ENCODE assay signal across 8 mouse cellular contexts in the genomic region with DNA sequence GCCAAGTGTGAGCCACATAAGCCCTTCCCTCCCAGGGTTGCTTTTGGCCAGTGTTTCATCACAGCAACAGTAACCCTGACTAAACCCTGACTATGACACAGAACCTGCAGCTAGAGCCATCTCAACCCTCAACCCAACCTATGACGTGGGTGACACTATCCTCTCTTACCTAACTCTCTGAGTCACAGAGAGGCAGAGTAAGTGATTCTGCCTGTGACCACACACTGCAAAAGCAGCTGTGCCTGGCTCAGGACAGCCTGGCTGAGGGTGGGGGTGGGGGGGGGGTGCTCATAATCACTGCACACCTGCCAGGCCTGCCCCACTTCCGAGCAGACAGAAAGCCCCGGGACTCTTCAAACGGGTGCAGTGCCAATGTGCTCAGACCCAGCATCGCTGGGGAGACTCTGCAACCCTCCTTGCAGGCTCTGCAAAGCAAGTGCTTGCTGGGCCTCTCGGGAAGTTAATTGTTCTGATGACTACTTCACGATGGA. TPM values are rescaled to one million over a fixed set of nuclear protein-coding genes. Genes with fewer than 3 reads are reported as not detected.
DNase-seq lines count a peak whose midpoint lies in the region; ATAC-seq lines count a peak whose summit lies in the region.

No protein-coding gene starts in this region.

- no peaks in the 10 kb centered on the region for H3K36me3 ChIP-seq in liver, embryonic 13.5 days
- no peaks in the 10 kb centered on the region for H3K36me3 ChIP-seq in liver, embryonic 11.5 days (ENCODE audit: control insufficient read depth, insufficient read depth, low read length)
- H3K36me3 ChIP-seq in hindbrain, embryonic 14.5 days (replicated peaks; ENCODE audit: control insufficient read depth, insufficient read depth): no peaks in the 10 kb centered on the region
- H3K36me3 ChIP-seq in stomach, embryonic 15.5 days: no peaks in the 10 kb centered on the region

- 54% methylated on average over 7 of the region's 7 CpGs for WGBS in liver, embryonic 13.5 days (ENCODE audit: insufficient replicate concordance)
- 57% methylated on average over 7 of the region's 7 CpGs for WGBS in liver, embryonic 11.5 days
- 38% methylated on average over 7 of the region's 7 CpGs for WGBS in hindbrain, embryonic 14.5 days
- WGBS in stomach, embryonic 15.5 days: 38% methylated on average over 7 of the region's 7 CpGs

- no peak overlapping the region for H3K27ac ChIP-seq in liver, embryonic 13.5 days
- H3K27ac ChIP-seq in liver, embryonic 11.5 days (ENCODE audit: low read depth, low read length): no peak overlapping the region
- H3K27ac ChIP-seq in hindbrain, embryonic 14.5 days: no peak overlapping the region
- no peak overlapping the region for H3K27ac ChIP-seq in stomach, embryonic 15.5 days

- no peak overlapping the region for H3K9ac ChIP-seq in liver, embryonic 13.5 days
- no peak overlapping the region for H3K9ac ChIP-seq in liver, embryonic 11.5 days (ENCODE audit: low read depth, low read length)
- H3K9ac ChIP-seq in hindbrain, embryonic 14.5 days: no peak overlapping the region
- H3K9ac ChIP-seq in stomach, embryonic 15.5 days: no peak overlapping the region

- H3K27me3 ChIP-seq in liver, embryonic 13.5 days: no peaks in the 10 kb centered on the region
- H3K27me3 ChIP-seq in liver, embryonic 11.5 days (replicated peaks; ENCODE audit: control insufficient read depth, insufficient read depth, low read length): no peaks in the 10 kb centered on the region
- no peaks in the 10 kb centered on the region for H3K27me3 ChIP-seq in hindbrain, embryonic 14.5 days (ENCODE audit: control insufficient read depth, insufficient read depth, low read length)
- no peaks in the 10 kb centered on the region for H3K27me3 ChIP-seq in stomach, embryonic 15.5 days (replicated peaks)

- ATAC-seq in liver, embryonic 13.5 days (ENCODE audit: low read depth): 0 out of 2 replicates have a peak, but pooled peaks have one; percentile 15
- ATAC-seq in liver, embryonic 11.5 days (replicated peaks; ENCODE audit: low FRiP score): no peak
- 0 out of 2 replicates have a peak, but pooled peaks have one; percentile 9 for ATAC-seq in hindbrain, embryonic 14.5 days (ENCODE audit: low FRiP score)
- ATAC-seq in stomach, embryonic 15.5 days (ENCODE audit: insufficient read depth, low FRiP score, low read depth): peak; percentile 40; the same call in 1 of the 2 replicates

- H3K4me2 ChIP-seq in liver, embryonic 13.5 days: no peak overlapping the region
- H3K4me2 ChIP-seq in liver, embryonic 11.5 days: no peak overlapping the region
- H3K4me2 ChIP-seq in hindbrain, embryonic 14.5 days (replicated peaks): no peak overlapping the region
- H3K4me2 ChIP-seq in stomach, embryonic 15.5 days: no peak overlapping the region

- H3K4me1 ChIP-seq in liver, embryonic 13.5 days (replicated peaks): peaks cover 84% of the 10 kb centered on the region
- peaks cover 46% of the 10 kb centered on the region for H3K4me1 ChIP-seq in liver, embryonic 11.5 days (replicated peaks; ENCODE audit: control insufficient read depth, insufficient read depth, low read length)
- H3K4me1 ChIP-seq in hindbrain, embryonic 14.5 days (replicated peaks; ENCODE audit: control insufficient read depth, insufficient read depth, low read length): peaks cover 35% of the 10 kb centered on the region
- H3K4me1 ChIP-seq in stomach, embryonic 15.5 days: peaks cover 27% of the 10 kb centered on the region

- H3K9me3 ChIP-seq in liver, embryonic 13.5 days (replicated peaks): no peaks in the 10 kb centered on the region
- H3K9me3 ChIP-seq in liver, embryonic 11.5 days (ENCODE audit: control insufficient read depth, low read length): no peaks in the 10 kb centered on the region
- no peaks in the 10 kb centered on the region for H3K9me3 ChIP-seq in hindbrain, embryonic 14.5 days (ENCODE audit: control insufficient read depth, low read length)
- no peaks in the 10 kb centered on the region for H3K9me3 ChIP-seq in stomach, embryonic 15.5 days

- H3K4me3 ChIP-seq in liver, embryonic 13.5 days (replicated peaks): no peak overlapping the region
- H3K4me3 ChIP-seq in liver, embryonic 11.5 days (ENCODE audit: low read depth, low read length): no peak overlapping the region
- no peak overlapping the region for H3K4me3 ChIP-seq in hindbrain, embryonic 14.5 days (replicated peaks; ENCODE audit: low read length)
- no peak overlapping the region for H3K4me3 ChIP-seq in stomach, embryonic 15.5 days (replicated peaks)

- no peak for DNase-seq in liver, embryonic 13.5 days
- no peak for DNase-seq in liver, embryonic 11.5 days (ENCODE audit: low spot score)
- peak; percentile 70 for DNase-seq in adrenal gland, adult 8-10 months
- no peak for DNase-seq in hindbrain, embryonic 14.5 days (ENCODE audit: low spot score)
- DNase-seq in embryo, embryonic 10 days (ENCODE audit: low spot score): no peak
- DNase-seq in cerebellum, adult 11 months: no peak
- DNase-seq in heart, postnatal 4 days: no peak

RNA-seq across cellular contexts. Expression of a gene that starts 42.9 kb away (rescaled TPM):
- 67.1 and 82.5 TPM in 2 replicates for polyA plus RNA-seq in liver, embryonic 13.5 days (2015; fragmentation: Nextera tagmentation; extraction: Ambion mirVana)
- polyA plus RNA-seq in liver, embryonic 11.5 days (2014; fragmentation: Nextera tagmentation; extraction: Ambion mirVana): 144 and 156 TPM in 2 replicates
- total RNA-seq in adrenal gland, adult 8-10 months (2022): 10 to 100 TPM; 30.9 to 55.9 (median 45.0) TPM
- polyA plus RNA-seq in hindbrain, embryonic 14.5 days (2014; fragmentation: Nextera tagmentation; extraction: Ambion mirVana): 48.8 and 49.6 TPM in 2 replicates
- 73.3 and 79.9 TPM in 2 replicates for polyA plus RNA-seq in stomach, embryonic 15.5 days (2015; fragmentation: Nextera tagmentation; extraction: Ambion mirVana)
- 10 to 100 TPM; 55.0 to 55.7 TPM for total RNA-seq in heart, postnatal 4 days (2021)
